Mouse (Mus musculus): ENCODE results near the gene Tmem212.

The Tmem212 gene

DNA sequence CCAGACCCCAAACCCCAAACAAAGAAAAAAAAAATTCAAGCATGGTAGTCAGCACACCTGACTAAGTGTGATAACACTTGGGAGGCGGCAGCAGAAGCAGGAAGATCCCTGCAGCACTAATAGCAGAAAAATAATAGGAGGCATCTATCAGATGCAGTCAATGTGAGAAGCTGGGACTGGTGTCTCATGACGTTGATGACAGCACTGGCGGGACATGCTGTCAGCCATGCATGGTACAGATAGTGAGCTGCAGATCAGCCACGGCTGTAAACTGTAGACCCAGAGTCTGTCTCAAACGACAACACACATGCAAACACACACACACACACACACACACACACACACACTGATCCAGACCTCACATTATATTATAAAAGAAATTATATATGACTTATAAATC, 52.9 kb downstream of the Tmem212 start:
- no peak for DNase-seq (ENCODE audit: low spot score in 2 of 2)

GRCm38 (mm10) chr3:27842856-27843255, 53.3 kb downstream of the Tmem212 start:
- no peak for DNase-seq (ENCODE audit: low spot score in 2 of 2)

DNA sequence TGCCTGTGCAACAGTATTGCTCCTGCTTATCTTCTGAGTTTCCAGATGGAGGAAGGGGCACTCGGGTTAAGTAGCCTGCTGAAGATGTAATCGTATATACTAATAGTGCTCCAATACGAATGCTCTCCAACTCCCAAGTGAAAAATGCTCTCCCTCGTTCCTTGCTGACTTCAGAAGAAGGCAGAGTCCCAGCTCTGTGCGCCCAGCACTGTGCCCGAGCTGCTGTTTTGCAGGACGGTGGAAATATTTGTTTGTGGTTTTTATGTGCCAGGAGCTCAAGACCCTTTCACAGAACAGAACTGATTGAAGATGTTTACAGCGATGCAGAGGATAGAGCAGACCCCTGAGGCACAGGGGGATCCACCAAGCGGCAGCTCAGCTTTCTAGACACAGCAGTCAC, 55.9 kb downstream of the Tmem212 start:
- no peak for DNase-seq (ENCODE audit: low spot score in 2 of 2)

DNA sequence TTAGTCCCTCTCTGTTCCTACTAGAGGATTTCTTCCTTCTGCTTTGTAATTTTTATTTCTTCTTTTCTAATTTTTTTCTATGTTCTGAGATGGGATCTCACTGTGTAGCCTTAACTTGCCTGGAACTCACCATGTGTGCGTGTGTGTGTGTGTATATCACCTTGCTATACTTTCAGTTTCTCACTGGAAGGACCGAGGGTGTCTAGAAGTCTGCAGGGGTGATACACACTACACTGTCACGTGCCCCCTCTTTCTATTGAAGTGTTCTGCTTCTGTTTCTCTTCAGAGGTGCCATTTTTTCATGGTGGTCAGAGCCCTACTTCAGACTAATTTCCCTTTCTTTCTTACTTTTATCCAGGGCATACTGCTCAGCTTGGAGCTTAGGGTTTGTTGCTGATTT, 56.4 kb downstream of the Tmem212 start:
- DNase-seq (ENCODE audit: low spot score in 2 of 2) = no peak

DNA sequence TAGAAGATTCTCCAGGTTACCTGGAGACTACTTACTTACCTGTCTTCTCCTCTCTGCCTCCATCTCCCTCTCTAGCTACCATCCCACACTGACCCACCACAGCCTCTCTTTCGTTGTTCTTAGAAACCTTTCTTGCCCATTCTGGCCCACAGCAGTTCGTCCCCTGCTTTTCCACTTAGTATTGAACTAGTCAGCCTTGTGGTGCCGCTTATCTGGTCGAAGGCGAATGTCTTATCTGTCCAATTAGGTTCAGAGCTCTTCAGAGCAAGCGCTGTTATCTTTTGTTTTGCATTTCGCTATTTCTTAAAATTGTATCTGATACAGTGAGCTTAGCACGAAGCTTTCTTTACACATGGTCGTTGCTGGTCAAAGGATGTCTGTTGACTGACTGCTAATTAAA, 56.9 kb downstream of the Tmem212 start:
- DNase-seq (ENCODE audit: low spot score in 2 of 2) = no peak

- DNase-seq (ENCODE audit: low spot score in 2 of 2) = no peak
These were observed 59.9 kb downstream of the Tmem212 start for GRCm38 (mm10) chr3:27836297-27836696.

- DNase-seq (ENCODE audit: low spot score in 2 of 2) = no peak
These were observed 60.4 kb downstream of the Tmem212 start for GRCm38 (mm10) chr3:27835786-27836185.

- DNase-seq (ENCODE audit: low spot score in 2 of 2) = no peak
These were observed 67.4 kb downstream of the Tmem212 start for GRCm38 (mm10) chr3:27828755-27829154.

DNA sequence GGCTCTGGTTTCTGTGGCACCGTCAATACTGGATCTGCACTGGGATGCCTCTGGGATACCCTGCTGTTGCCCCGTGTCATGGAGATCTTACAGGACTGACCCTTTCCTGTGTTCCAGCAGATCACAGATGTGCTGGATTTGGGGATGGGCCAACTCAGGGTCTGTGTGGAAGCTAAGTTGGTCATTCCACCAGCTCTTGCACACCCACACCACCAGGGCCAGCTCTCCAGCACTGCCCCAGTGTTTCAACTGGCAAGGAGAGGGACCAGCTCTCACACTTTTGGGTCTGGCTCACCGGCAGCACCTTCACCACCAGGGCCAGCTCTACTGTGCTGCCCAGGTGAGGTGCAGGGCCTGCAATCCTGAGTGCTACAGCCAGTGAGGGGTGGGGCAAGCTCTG, 68.9 kb downstream of the Tmem212 start:
- DNase-seq (ENCODE audit: low spot score in 2 of 2) = no peak

DNA sequence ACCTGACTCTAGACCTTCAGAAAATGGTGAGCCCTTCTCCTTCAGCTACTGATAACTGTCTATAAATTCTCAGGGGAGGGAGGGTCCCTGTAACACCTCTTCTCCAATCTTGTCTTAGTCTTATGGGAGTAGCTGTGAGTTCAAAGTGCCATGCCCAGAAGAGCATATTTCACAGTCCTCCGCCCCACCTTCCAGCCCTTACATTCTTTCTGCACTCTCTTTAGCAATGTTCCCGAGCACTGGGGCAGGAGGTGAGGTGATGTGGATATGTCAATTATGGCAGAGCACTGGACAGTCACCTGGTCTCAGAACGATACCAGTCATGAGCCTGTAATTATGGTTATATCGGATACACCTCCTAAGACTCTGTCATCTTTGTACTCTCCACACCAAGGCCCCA, 70.2 kb downstream of the Tmem212 start:
- DNase-seq (ENCODE audit: low spot score in 2 of 2) = no peak
